Mouse (Mus musculus) testis, adult 10 weeks (tissue): ENCODE data around the gene Myoz1. TPM values are rescaled to one million over a fixed set of nuclear protein-coding genes. Genes with fewer than 3 reads are reported as not detected.

Experiments
- polyA plus RNA-seq: library from polyadenylated mRNA; stranded (reverse); fragments of 350-450 nt; fragmentation: Illumina TruSeq; extraction: RNeasy Lipid Tissue Mini Kit (QIAGEN cat#74804); gene quantifications from one replicate; pipeline ENCODE4 v1.2.3, GENCODE M21; 2014; ENCODE audit warnings: low read depth, low replicate concordance

Gene Myoz1
- 0.22 TPM for polyA plus RNA-seq

DNA sequence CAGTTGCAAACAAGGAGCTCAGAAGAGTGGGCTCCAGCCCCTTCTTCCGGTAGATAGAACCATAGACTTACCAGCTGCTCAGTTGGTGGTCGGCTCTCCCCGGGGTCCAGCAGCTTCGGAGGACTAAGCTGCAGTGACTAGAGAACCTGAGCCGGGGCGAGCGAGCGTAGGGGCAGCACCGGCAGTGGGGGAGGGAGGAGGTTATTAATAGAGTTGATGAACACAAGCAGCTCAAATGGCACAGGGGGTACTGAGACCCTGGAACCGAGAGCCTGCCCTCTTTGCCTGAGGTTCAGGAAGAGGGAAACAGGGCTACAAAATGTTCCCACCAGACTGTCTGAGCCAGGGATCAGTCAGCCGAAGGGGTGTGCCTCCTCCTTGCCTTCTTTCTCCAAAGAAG, at the start of gene Myoz1:
Gene Myoz1 (minus strand): TSS at position 180 of the 400 bp plus-strand sequence.

DNA sequence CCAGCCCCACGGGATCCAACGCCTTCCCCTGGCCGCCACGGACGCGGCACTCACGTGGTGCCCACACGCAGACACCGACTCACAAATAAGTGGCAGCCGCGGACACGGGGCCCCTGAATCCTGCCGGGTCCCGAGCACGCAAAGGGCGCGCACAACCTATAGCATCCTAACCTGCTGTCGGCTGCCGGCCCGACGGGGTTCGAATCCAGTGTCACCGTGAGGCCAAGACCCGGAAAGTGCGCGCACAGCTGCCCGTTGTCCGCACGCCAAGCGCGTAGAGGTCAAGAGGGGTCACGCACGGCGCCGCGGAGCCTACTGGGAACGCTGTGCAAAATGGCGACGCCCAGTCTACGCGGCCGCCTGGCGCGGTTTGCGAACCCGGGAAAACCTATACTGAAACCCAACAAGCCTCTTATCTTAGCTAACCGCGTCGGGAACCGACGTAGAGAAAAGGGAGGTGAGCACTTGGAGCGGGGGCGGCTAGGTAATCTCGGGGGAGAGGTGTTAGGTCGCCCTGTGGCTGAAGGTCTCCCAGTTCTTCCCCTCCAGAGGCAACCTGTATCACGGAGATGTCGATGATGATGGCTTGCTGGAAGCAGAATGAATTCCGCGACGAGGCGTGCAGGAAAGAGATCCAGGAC, 46.5 kb upstream of the Myoz1 start, which contains the start of gene Chchd1:
Gene Chchd1 (plus strand): TSS at position 266 of the 641 bp plus-strand sequence.

DNA sequence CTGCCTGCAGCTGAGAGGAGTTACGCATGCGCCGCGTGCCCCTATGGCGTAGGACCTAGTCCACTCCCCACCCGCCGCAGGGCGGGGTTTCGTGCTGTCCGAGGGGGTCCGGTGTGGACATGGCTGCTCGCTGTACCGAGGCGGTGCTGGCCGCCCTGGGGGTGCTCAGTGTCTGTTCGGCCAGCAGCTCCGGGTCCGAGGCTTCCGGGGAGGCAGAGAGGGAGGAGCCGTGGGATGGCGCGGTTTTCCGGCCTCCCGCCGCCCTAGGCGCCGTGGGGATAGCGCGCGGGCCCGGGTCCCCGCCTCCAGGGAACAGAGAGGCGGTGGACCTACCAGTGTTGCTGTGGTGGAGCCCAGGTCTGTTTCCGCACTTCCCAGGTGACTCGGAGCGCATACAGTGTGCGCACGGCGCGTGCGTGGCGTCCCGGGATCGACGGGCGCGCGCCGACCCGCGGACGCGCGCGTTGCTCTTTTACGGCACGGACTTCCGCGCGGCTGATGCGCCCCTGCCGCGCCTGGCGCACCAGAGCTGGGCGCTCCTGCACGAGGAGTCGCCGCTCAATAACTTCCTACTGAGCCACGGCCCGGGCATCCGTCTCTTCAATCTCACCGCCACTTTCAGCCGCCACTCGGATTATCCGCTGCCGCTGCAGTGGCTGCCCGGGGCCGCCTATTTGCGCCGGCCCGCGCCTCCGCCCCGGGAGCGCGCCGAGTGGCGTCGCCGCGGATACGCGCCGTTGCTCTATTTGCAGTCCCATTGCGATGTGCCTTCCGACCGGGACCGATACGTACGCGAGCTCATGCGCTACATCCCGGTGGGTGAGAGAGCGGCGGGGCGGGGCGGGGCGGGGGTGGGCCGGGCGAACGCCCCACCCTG, 38.8 kb upstream of the Myoz1 start, which contains the start of gene Fut11:
Gene Fut11 (plus strand): TSS at position 85 of the 877 bp plus-strand sequence.

DNA sequence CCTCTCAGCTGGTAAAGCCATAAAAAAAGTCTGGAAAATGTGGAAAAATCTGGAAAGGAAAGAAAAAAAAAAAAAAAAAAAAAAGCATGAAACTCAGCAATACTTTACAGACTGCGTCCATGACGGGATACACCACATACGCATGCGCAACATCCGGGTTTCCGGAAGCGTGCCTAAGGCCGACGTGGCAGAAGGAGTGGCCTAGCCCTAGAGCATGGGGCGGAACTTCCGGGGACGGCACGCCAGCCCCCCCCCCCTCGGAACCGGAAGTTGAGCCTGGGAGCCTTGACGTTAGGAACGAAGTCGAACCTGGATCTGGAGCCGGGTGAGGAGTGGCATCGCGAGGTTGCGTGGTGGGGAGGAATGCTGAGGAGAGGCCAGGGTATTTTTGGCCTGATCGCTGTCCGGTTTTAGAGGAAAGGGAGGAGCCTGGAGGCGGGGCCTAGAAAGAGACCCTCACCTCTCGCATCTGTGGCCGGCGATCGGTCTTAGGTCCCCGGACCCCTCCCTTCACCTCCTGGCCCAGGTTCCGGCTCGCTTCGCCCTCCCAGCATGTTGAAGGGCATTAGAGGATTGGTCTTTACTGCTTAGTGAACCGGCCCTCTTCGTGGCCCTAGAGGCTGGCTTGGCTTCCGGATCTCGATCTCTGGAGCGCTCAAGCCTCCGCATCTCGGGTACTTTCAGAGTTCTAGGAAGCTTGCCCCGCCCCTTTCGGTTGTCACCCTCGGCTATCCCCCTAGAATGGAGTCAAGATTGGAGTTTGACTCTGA, 17.9 kb upstream of the Myoz1 start, which contains the start of gene Sec24c:
Gene Sec24c (plus strand): TSS at position 245 of the 770 bp plus-strand sequence.

DNA sequence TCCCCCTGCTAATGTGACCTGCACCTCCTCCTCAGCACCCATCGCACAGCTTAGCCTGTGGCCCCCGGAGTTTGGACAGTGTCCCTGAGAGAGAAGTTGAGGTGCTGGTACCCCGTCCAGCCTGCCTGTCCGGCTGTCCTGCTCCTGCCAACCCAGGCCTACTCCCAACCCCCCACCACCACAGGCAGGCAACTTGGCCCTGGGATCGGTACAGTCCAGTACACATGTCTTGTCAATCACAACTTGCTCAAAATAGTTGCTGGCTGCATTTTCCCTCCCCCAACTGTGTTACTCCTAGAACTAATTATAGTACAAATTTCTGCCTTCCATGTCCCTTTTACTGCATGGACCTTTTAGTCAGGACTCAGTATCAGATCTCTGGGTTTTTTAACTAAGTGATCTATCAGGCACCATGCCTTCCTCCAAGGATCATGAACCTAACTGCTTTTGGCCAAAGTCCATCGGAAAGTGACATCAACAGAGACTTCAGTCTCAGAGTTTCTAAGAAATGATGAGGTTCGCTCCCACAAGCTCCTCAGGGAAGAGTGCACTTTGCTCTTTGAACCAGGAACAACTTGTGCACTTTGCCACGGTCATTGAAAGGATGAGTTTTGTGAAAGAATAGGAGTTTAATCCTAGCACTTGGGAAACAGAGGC, 11.9 kb upstream of the Myoz1 start, which contains the start of gene Synpo2l:
Gene Synpo2l (minus strand): TSS at position 201 of the 657 bp plus-strand sequence.

DNA sequence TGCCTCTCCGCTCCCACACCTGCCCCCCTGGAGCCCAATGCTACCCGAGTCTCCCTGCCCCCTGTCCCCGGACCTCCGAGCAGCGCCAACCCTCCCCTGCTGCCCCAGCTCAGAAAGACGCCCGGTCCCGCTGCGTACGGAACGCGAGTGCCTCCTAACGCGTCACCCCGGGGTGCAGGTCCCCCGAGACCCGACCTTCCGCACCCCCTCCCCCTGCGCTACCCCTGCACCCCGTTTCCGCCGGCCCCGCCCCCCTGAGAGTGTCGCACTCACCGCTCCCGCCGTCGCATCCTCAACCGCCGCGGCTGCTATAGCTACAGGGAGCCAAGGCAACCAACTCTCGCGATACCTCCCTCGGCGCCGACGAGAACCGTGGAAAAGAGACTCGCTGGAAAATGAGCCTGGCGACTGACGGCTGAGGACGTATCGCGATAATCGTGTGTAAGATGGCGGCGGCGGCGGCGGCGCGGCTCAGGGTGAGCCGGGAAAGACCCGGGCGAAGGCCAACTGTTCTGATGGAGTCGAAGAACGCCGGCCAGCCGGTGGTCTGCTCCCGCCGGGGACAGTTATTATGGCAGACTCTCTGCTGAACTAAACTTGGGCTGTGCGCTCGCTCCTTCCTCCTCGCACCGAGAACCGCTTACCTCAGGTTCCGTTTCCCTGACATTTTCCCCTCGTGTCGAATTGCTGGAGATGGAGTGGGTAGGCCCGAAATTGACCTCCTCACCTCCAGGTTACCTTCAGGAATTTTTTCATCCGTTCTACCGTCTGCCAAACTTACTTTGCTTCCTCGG, 15.5 kb downstream of the Myoz1 start, which contains the start of gene Usp54:
Gene Usp54 (minus strand): TSS at position 420 of the 794 bp plus-strand sequence.

Other genes starting within 250 kb of the Myoz1 start
- 352 TPM for gene Cfap70, start 204.3 kb downstream of the Myoz1 start, polyA plus RNA-seq
- 20.7 TPM for gene Anxa7, start 176.4 kb downstream of the Myoz1 start, polyA plus RNA-seq
- gene Mss51, start 159.6 kb downstream of the Myoz1 start, polyA plus RNA-seq: 2.8 TPM
- 80.2 TPM for gene Ppp3cb, start 110.0 kb downstream of the Myoz1 start, polyA plus RNA-seq
- gene Usp54, start 15.5 kb downstream of the Myoz1 start, polyA plus RNA-seq: 12.8 TPM
- 0.15 TPM for gene Synpo2l, start 11.8 kb upstream of the Myoz1 start, polyA plus RNA-seq
- gene Sec24c, start 17.8 kb upstream of the Myoz1 start, polyA plus RNA-seq: 38.8 TPM
- gene Fut11, start 38.4 kb upstream of the Myoz1 start, polyA plus RNA-seq: 4.8 TPM
- gene Chchd1, start 46.5 kb upstream of the Myoz1 start, polyA plus RNA-seq: 71.1 TPM
- 11.4 TPM for gene Zswim8, start 51.0 kb upstream of the Myoz1 start, polyA plus RNA-seq
- 4.3 TPM for gene Ndst2, start 78.0 kb upstream of the Myoz1 start, polyA plus RNA-seq
- 20.8 TPM for gene Camk2g, start 137.5 kb upstream of the Myoz1 start, polyA plus RNA-seq
- gene Plau, start 180.1 kb upstream of the Myoz1 start, polyA plus RNA-seq: 0.91 TPM